Mouse (Mus musculus) heart, embryonic 15.5 days (tissue): ENCODE data around the gene Alkbh5. TPM values are rescaled to one million over a fixed set of nuclear protein-coding genes. Genes with fewer than 3 reads are reported as not detected.

Source experiments
- ATAC-seq: fragments of 200-750 bp; cut with Nextera tagmentation; replicated peaks from 2 replicates; pipeline ENCODE4 v1.8.0; 2017; ENCODE audit warnings: low read depth, moderate TSS enrichment; ENCODE audit not compliant: insufficient number of reproducible peaks, insufficient read depth, low FRiP score
- H3K27ac ChIP-seq: fragments of 300-500 bp; sonication (generic); 2 replicates; pipeline ENCODE4 v1.5.1; 2015; ENCODE audit warnings: mild to moderate bottlenecking, inconsistent platforms
- H3K27me3 ChIP-seq: fragments of 300-500 bp; sonication (generic); 2 replicates; pipeline ENCODE4 v1.6.1; 2015; ENCODE audit warnings: inconsistent platforms
- H3K36me3 ChIP-seq: fragments of 300-500 bp; sonication (generic); 2 replicates; pipeline ENCODE4 v1.6.1; 2015; ENCODE audit warnings: mild to moderate bottlenecking, inconsistent platforms
- H3K4me1 ChIP-seq: fragments of 300-500 bp; sonication (generic); replicated peaks from 2 replicates; pipeline ENCODE4 v1.6.1; 2015; ENCODE audit warnings: inconsistent platforms
- H3K4me2 ChIP-seq: fragments of 300-500 bp; sonication (generic); 2 replicates; pipeline ENCODE4 v1.6.1; 2015; ENCODE audit warnings: inconsistent platforms, mild to moderate bottlenecking, moderate library complexity
- H3K4me3 ChIP-seq: fragments of 300-500 bp; sonication (generic); 2 replicates; pipeline ENCODE4 v1.5.1; 2015; ENCODE audit warnings: mild to moderate bottlenecking, inconsistent platforms
- H3K9ac ChIP-seq: fragments of 300-500 bp; sonication (generic); 2 replicates; pipeline ENCODE4 v1.6.1; 2015; ENCODE audit warnings: mild to moderate bottlenecking, inconsistent platforms
- H3K9me3 ChIP-seq: fragments of 300-500 bp; sonication (generic); replicated peaks from 2 replicates; pipeline ENCODE4 v1.6.1; 2016; ENCODE audit warnings: inconsistent platforms
- WGBS: fragments of 180-500 bp; shearing (Covaris S2); methylation state at CpG from one replicate; pipeline ENCODE4 v1.1.7; 2015; ENCODE audit warnings: mixed read lengths; 5-methylcytosine and 5-hydroxymethylcytosine counted together
- polyA plus RNA-seq: library from polyadenylated mRNA; unstranded; fragments of >200 nt; fragmentation: Nextera tagmentation; extraction: Ambion mirVana; gene quantifications from 2 replicates; pipeline ENCODE4 v1.2.1, GENCODE M21; 2015

The Alkbh5 gene
- 36.8 and 39.1 TPM in 2 replicates for polyA plus RNA-seq

DNA sequence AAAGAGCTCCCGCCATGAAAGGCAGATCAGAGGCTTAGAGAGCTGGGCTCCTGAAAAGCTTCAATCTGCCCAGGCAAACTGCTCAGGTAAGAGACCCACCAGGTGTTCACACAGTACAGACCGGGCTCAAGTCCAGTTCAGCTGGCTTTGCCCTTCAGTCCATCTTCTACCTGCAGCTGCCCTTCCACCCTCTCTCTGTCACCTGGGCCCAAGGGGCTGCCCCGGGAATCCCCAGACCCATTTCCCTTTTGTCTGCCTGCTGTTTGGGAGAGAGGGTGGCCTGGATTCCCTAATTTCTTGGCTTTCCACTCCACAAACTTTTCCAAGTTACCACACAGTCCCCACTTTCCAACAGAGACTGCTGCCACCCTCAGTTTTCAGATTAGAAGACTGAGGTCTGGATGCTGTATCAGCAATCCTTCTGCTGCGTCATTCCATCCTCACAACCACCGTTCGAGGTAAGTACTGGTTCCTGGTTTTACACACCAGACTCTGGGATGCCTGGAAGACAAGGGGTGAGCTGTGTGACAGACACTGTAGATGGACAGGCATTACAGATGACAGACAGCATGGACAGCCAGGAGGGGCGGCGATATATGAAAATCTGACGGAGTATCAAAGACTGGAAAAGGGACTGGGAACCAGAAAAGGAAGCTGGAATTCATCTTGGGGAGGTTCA lies at the start of gene Alkbh5:
Alkbh5 (plus strand) TSS at position 202 of the 679 bp plus-strand sequence.
- H3K4me1 ChIP-seq: peaks cover 21% of the 10 kb centered on the region
- H3K9ac ChIP-seq: peak within 1 kb of the TSS; percentile 66
- no peaks in the 10 kb centered on the region for H3K27me3 ChIP-seq
- no peaks in the 10 kb centered on the region for H3K9me3 ChIP-seq
- peak within 1 kb of the TSS; percentile 79 for H3K4me3 ChIP-seq
- H3K4me2 ChIP-seq: peak within 1 kb of the TSS; percentile 70
- no peak for ATAC-seq
- peak within 1 kb of the TSS; percentile 98 for H3K27ac ChIP-seq
- WGBS: 22% methylated on average over 9 of the region's 9 CpGs
- no peaks in the 10 kb centered on the region for H3K36me3 ChIP-seq

DNA sequence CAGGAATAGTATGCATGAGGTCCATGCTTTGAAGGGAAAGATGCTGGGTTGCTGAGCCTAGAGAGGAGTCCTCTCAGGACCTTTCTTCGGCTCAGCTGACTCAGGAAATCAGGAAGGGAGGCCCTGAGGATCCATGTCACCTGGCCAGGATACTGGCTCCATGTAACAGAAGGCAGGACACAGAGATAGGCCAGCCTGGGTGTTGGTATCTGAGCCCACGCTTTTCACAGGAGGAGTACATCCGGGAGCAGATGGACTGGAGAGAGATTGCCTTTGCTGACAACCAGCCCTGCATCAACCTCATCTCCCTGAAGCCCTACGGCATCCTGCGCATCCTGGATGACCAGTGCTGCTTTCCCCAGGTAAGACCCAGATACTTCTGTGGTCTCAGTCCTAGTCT lies 43.5 kb upstream of the Alkbh5 start:
- WGBS: 79% methylated on average over 5 of the region's 5 CpGs
- Histone ChIP-seq H3K36me3 (no peaks in the 10 kb centered on the region), H3K27ac (no peak overlapping the region), H3K9ac (no peak overlapping the region), H3K9me3 (no peaks in the 10 kb centered on the region), H3K4me2 (no peak overlapping the region), H3K27me3 (peaks cover 28% of the 10 kb centered on the region), H3K4me3 (no peak overlapping the region), H3K4me1 (no peaks in the 10 kb centered on the region)
- no peak for ATAC-seq

DNA sequence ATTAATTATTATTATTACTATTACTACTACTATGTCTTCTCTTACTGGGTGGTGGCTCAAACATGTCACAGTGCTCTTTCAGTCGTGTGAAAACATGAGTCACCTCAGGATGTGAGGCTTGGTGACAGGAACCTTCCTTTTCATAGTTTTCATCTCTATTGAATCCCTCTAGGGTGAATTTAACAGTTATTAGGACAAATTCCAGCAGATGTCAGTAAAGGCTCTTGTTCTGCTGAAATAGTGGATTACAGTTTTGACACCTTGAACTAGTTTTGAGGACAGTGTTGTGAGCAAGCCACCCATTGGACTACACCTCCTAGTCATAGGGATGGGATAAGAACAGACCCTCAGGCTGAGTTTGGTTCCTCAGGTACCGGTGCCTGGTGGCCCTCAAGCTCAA lies 40.5 kb upstream of the Alkbh5 start:
- no peak overlapping the region for H3K4me3 ChIP-seq
- 61% methylated on average over 2 of the region's 2 CpGs for WGBS
- H3K4me1 ChIP-seq: no peaks in the 10 kb centered on the region
- H3K36me3 ChIP-seq: no peaks in the 10 kb centered on the region
- no peak overlapping the region for H3K9ac ChIP-seq
- ATAC-seq: no peak
- no peak overlapping the region for H3K27ac ChIP-seq
- H3K4me2 ChIP-seq: no peak overlapping the region
- H3K27me3 ChIP-seq: peaks cover 28% of the 10 kb centered on the region
- no peaks in the 10 kb centered on the region for H3K9me3 ChIP-seq

- H3K9me3 ChIP-seq: no peaks in the 10 kb centered on the region
- no peaks in the 10 kb centered on the region for H3K36me3 ChIP-seq
- no peak for ATAC-seq
- peaks cover 38% of the 10 kb centered on the region for H3K27me3 ChIP-seq
- H3K4me3 ChIP-seq: no peak overlapping the region
- H3K9ac ChIP-seq: no peak overlapping the region
- H3K4me1 ChIP-seq: peaks cover 13% of the 10 kb centered on the region
- no peak overlapping the region for H3K4me2 ChIP-seq
- 80% methylated on average over 13 of the region's 13 CpGs for WGBS
- no peak overlapping the region for H3K27ac ChIP-seq
Measured at GRCm38 (mm10) chr11:60507281-60507680, 28.9 kb upstream of the Alkbh5 start.

DNA sequence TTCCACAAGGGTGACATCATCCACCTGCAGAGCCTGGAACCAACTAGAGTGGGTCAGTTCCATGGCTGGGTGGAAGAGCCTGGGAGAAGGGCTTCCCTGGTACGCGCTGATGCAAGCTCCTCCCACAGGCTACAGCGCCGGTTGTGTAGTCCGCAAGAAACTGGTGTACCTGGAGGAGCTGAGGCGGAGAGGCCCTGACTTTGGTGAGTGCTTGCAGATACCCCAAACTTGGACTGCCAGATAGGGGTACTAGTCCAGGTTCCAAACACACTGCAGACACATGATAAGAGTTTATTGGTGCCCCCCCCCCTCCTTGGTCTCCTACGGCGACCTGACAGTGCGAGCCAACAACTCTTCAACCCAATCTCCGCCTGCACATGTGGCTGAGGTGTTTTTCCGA lies 27.2 kb upstream of the Alkbh5 start:
- Histone ChIP-seq H3K27ac (no peak overlapping the region), H3K9me3 (no peaks in the 10 kb centered on the region), H3K36me3 (no peaks in the 10 kb centered on the region), H3K4me3 (peak overlapping the region; percentile 42), H3K27me3 (peaks cover 40% of the 10 kb centered on the region), H3K9ac (peak overlapping the region; percentile 40; the same call in 1 of the 2 replicates), H3K4me1 (peaks cover 13% of the 10 kb centered on the region), H3K4me2 (peak overlapping the region; percentile 79)
- WGBS: 4% methylated on average over 11 of the region's 11 CpGs
- ATAC-seq: no peak

GRCm38 (mm10) chr11:60509500-60509899 lies 26.7 kb upstream of the Alkbh5 start:
- 0 out of 2 replicates have a peak, but pooled peaks have one; percentile 35 for ATAC-seq
- Histone ChIP-seq H3K9ac (peak overlapping the region; percentile 40), H3K4me1 (peaks cover 13% of the 10 kb centered on the region), H3K9me3 (no peaks in the 10 kb centered on the region), H3K27ac (no peak overlapping the region), H3K4me2 (peak overlapping the region; percentile 79), H3K4me3 (peak overlapping the region; percentile 42), H3K27me3 (peaks cover 41% of the 10 kb centered on the region), H3K36me3 (no peaks in the 10 kb centered on the region)
- whole genome bisulfite sequencing: under 1% methylated on average over 25 of the region's 25 CpGs

- 67% methylated on average over 1 of the region's 1 CpGs for WGBS
- Histone ChIP-seq H3K4me1 (peaks cover 13% of the 10 kb centered on the region), H3K4me2 (no peak overlapping the region), H3K9ac (no peak overlapping the region), H3K27ac (no peak overlapping the region), H3K9me3 (no peaks in the 10 kb centered on the region), H3K27me3 (peaks cover 39% of the 10 kb centered on the region), H3K4me3 (no peak overlapping the region), H3K36me3 (no peaks in the 10 kb centered on the region)
- ATAC-seq: no peak
Measured at GRCm38 (mm10) chr11:60511893-60512292, 24.3 kb upstream of the Alkbh5 start.

DNA sequence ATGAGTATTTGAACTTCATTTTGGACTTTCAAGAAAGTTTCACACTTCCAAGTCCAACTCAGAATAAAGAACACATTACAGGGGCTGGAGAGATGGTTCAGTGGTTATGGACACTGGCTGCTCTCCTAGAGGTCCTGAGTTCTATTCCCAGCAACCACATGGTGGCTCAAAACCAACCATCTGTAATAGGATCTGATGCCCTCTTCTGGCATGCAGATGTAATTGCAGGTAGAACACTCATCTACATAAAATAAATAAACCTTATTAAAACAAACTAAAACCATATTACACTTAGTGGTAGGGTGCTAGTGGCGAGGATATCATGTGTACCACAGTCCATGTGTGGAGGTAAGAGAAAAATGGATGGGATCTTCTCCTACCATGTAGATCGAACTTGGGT lies 23.7 kb upstream of the Alkbh5 start:
- Histone ChIP-seq H3K36me3 (no peaks in the 10 kb centered on the region), H3K4me2 (no peak overlapping the region), H3K27me3 (peaks cover 33% of the 10 kb centered on the region), H3K4me3 (no peak overlapping the region), H3K27ac (no peak overlapping the region), H3K9ac (no peak overlapping the region), H3K9me3 (no peaks in the 10 kb centered on the region), H3K4me1 (peaks cover 13% of the 10 kb centered on the region)
- WGBS: 70% methylated on average over 2 of the region's 2 CpGs
- no peak for ATAC-seq

DNA sequence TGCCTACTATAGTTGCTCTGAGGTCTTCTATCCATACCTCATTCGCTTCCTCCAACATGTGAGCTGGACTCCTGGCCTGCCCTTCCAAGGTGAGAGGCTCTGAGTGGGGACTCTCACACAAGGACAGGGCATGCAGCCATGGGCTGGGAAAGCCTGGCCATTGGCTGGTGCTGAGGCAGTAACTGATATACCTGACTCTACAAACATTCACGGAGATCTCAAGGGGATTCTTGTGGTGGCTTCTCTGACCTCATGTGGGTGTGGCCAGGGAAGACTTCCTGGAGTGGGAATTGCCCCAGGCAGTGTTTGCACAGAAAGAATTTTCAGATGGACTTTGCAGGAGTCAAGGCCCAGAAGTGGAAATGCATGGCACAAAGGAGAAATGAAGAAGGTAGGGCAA lies 21.2 kb upstream of the Alkbh5 start:
- H3K27me3 ChIP-seq: peaks cover 15% of the 10 kb centered on the region
- H3K4me3 ChIP-seq: no peak overlapping the region
- no peaks in the 10 kb centered on the region for H3K36me3 ChIP-seq
- H3K4me2 ChIP-seq: no peak overlapping the region
- H3K9me3 ChIP-seq: no peaks in the 10 kb centered on the region
- no peak for ATAC-seq
- 68% methylated on average over 2 of the region's 2 CpGs for WGBS
- H3K4me1 ChIP-seq: no peaks in the 10 kb centered on the region
- no peak overlapping the region for H3K27ac ChIP-seq
- no peak overlapping the region for H3K9ac ChIP-seq

DNA sequence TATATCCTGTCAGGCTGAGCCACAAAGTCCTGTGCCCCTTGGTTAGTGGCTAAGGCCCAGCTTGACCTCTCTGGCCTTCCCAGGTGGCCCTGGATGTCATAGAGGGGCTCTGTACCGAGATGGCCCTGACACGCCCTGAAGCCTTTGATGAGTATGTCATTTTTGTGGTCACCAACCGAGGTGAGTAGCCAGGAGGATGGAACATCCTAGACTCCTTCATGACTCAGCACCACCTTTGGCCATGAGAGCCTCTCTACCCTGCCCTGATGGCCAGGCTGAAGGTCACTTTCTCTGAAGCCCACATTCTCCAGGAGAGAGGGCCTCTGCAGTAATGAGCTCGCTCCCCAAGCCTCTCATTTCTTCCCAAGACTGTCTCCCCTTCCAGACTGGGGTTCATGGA lies 17.9 kb upstream of the Alkbh5 start:
- Histone ChIP-seq H3K9me3 (no peaks in the 10 kb centered on the region), H3K4me1 (no peaks in the 10 kb centered on the region), H3K4me2 (no peak overlapping the region), H3K36me3 (no peaks in the 10 kb centered on the region), H3K4me3 (no peak overlapping the region), H3K9ac (no peak overlapping the region), H3K27me3 (0 out of 2 replicates have a peak, but pooled peaks cover 2% of the 10 kb centered on the region), H3K27ac (no peak overlapping the region)
- no peak for ATAC-seq
- WGBS: 62% methylated on average over 4 of the region's 4 CpGs

DNA sequence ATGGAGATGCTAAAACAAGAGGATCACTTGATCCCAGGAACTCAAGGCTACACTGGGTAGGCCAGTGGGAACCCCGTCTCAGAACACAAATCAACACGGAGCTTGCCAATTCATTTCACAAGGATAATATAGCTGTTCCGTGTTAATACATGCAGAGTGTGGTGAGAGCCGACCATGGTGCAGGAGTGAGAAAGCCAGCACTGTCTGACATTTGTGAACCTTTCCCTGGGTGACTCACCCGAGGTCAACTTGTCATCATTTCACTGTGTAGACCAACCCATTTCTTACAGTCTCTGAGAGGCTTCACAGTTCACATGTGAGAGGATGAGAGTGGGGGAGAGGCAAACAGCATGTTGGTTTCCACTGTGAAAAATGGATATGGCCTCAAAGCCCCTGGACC lies 14.2 kb upstream of the Alkbh5 start:
- no peaks in the 10 kb centered on the region for H3K27me3 ChIP-seq

More for the DNA sequence above, 14.2 kb upstream of the Alkbh5 start:
- Histone ChIP-seq H3K4me1 (no peaks in the 10 kb centered on the region), H3K36me3 (no peaks in the 10 kb centered on the region), H3K4me2 (no peak overlapping the region), H3K27ac (no peak overlapping the region), H3K4me3 (no peak overlapping the region), H3K9ac (no peak overlapping the region), H3K9me3 (no peaks in the 10 kb centered on the region)
- WGBS: 70% methylated on average over 5 of the region's 5 CpGs
- no peak for ATAC-seq
